Mouse (Mus musculus) hindbrain, postnatal 0 days (tissue): ENCODE results near the gene Cacna2d3. TPM values are rescaled to one million over a fixed set of nuclear protein-coding genes. Genes with fewer than 3 reads are reported as not detected.
A peak's percentile ranks its signal among the peaks of the same experiment; 100 is the strongest.

Experiments
- ATAC-seq: fragments of 200-750 bp; cut with Nextera tagmentation; 2 replicates; pipeline ENCODE4 v1.8.0; 2017; ENCODE audit warnings: mild to moderate bottlenecking, moderate TSS enrichment, moderate library complexity
- DNase-seq: peaks from one replicate; pipeline ENCODE4 v3.0.0-alpha.2; 2015; ENCODE audit warnings: low spot score
- H3K27ac ChIP-seq: fragments of 300-500 bp; sonication (generic); 2 replicates; pipeline ENCODE4 v1.5.1; 2014; ENCODE audit warnings: mild to moderate bottlenecking
- H3K27me3 ChIP-seq: fragments of 300-500 bp; sonication (generic); 2 replicates; pipeline ENCODE4 v1.6.1; 2014; ENCODE audit warnings: low read length, mixed read lengths; ENCODE audit not compliant: insufficient read depth
- H3K36me3 ChIP-seq: fragments of 300-500 bp; sonication (generic); 2 replicates; pipeline ENCODE4 v1.6.1; 2014; ENCODE audit warnings: low read length, mixed read lengths; ENCODE audit not compliant: insufficient read depth
- H3K4me1 ChIP-seq: fragments of 300-500 bp; sonication (generic); 2 replicates; pipeline ENCODE4 v1.6.1; 2014; ENCODE audit warnings: antibody characterized with exemption, low read length, mixed read lengths; ENCODE audit not compliant: insufficient read depth
- H3K4me2 ChIP-seq: fragments of 300-500 bp; sonication (generic); 2 replicates; pipeline ENCODE4 v1.6.1; 2014; ENCODE audit warnings: low read depth, mild to moderate bottlenecking, low read length, moderate library complexity, mixed read lengths
- H3K4me3 ChIP-seq: fragments of 300-500 bp; sonication (generic); 2 replicates; pipeline ENCODE4 v1.5.1; 2014; ENCODE audit warnings: low read length
- H3K9ac ChIP-seq: fragments of 300-500 bp; sonication (generic); replicated peaks from 2 replicates; pipeline ENCODE4 v1.6.1; 2014; ENCODE audit warnings: mild to moderate bottlenecking, low read length, moderate library complexity, mixed read lengths
- H3K9me3 ChIP-seq: fragments of 300-500 bp; sonication (generic); 2 replicates; pipeline ENCODE4 v1.6.1; 2016; ENCODE audit warnings: low read length, mixed read lengths
- CTCF ChIP-seq: IDR thresholded peaks from 2 replicates; pipeline ENCODE4 v1.5.1; 2016; ENCODE audit warnings: antibody characterized with exemption, control low read depth, low read depth
- WGBS: fragments of 180-500 bp; shearing (Covaris S2); extraction: QIAGEN DNeasy Blood & Tissue Kit; methylation state at CpG from one replicate; pipeline ENCODE4 v1.1.7; 2014; 5-methylcytosine and 5-hydroxymethylcytosine counted together
- polyA plus RNA-seq: library from polyadenylated mRNA; unstranded; fragments of >200 nt; fragmentation: Nextera tagmentation; extraction: Ambion mirVana; gene quantifications from 2 replicates; pipeline ENCODE4 v1.2.1, GENCODE M21; 2015
- total RNA-seq: library from RNA; depleted of rRNA; stranded (reverse); fragments of >200 nt; gene quantifications from 2 replicates; pipeline ENCODE4 v1.2.3, GENCODE M21; 2014

Cacna2d3 gene
- total and polyA plus RNA-seq, 2 experiments from 2014 or later, result 37.6 to 39.0 TPM

- Histone ChIP-seq H3K27me3 (no peaks in the 10 kb centered on the region), H3K36me3 (no peaks in the 10 kb centered on the region), H3K9ac (no peak overlapping the region), H3K9me3 (no peaks in the 10 kb centered on the region), H3K27ac (no peak overlapping the region), H3K4me2 (no peak overlapping the region), H3K4me1 (no peaks in the 10 kb centered on the region), H3K4me3 (no peak overlapping the region)
- WGBS, result 46% methylated on average over 11 of the region's 11 CpGs
- DNase-seq (no peak), ATAC-seq (no peak)
- TF ChIP-seq CTCF, result no peak
Observed at GRCm38 (mm10) chr14:29645421-29645820, 76.2 kb downstream of the Cacna2d3 start.

GRCm38 (mm10) chr14:29643217-29643616, 78.4 kb downstream of the Cacna2d3 start:
- 80% methylated on average over 4 of the region's 4 CpGs for WGBS
- Histone ChIP-seq H3K4me1 (peaks cover 3% of the 10 kb centered on the region; the same call in 1 of the 2 replicates), H3K4me2 (no peak overlapping the region), H3K27ac (no peak overlapping the region), H3K9ac (no peak overlapping the region), H3K4me3 (no peak overlapping the region), H3K27me3 (no peaks in the 10 kb centered on the region), H3K9me3 (no peaks in the 10 kb centered on the region), H3K36me3 (no peaks in the 10 kb centered on the region)
- no peak for TF ChIP-seq CTCF
- no peak for DNase-seq
- ATAC-seq, result no peak

- Histone ChIP-seq H3K27me3 (no peaks in the 10 kb centered on the region), H3K27ac (peak overlapping the region; percentile 5), H3K9me3 (no peaks in the 10 kb centered on the region), H3K4me1 (peaks cover 3% of the 10 kb centered on the region; the same call in 1 of the 2 replicates), H3K36me3 (no peaks in the 10 kb centered on the region), H3K4me2 (no peak overlapping the region), H3K4me3 (no peak overlapping the region), H3K9ac (no peak overlapping the region)
- 22% methylated on average over 3 of the region's 3 CpGs for whole genome bisulfite sequencing
- peak; percentile 71; the same call in 1 of the 2 replicates for ATAC-seq
- TF ChIP-seq CTCF, result no peak
- DNase-seq, result peak; percentile 65
Observed at GRCm38 (mm10) chr14:29639266-29639665, 82.4 kb downstream of the Cacna2d3 start.

GRCm38 (mm10) chr14:29628213-29628612, 93.5 kb downstream of the Cacna2d3 start:
- Histone ChIP-seq H3K27me3 (no peaks in the 10 kb centered on the region), H3K27ac (no peak overlapping the region), H3K4me1 (no peaks in the 10 kb centered on the region), H3K4me2 (no peak overlapping the region), H3K9me3 (no peaks in the 10 kb centered on the region), H3K4me3 (no peak overlapping the region), H3K9ac (no peak overlapping the region), H3K36me3 (no peaks in the 10 kb centered on the region)
- WGBS, result 64% methylated on average over 8 of the region's 8 CpGs
- DNase-seq (no peak), ATAC-seq (no peak)
- TF ChIP-seq CTCF, result no peak

- Histone ChIP-seq H3K9ac (no peak overlapping the region), H3K4me1 (no peaks in the 10 kb centered on the region), H3K36me3 (no peaks in the 10 kb centered on the region), H3K27me3 (no peaks in the 10 kb centered on the region), H3K4me3 (no peak overlapping the region), H3K4me2 (no peak overlapping the region), H3K9me3 (no peaks in the 10 kb centered on the region), H3K27ac (no peak overlapping the region)
- 85% methylated on average over 5 of the region's 5 CpGs for WGBS
- no peak for TF ChIP-seq CTCF
- DNase-seq, result no peak
- no peak for ATAC-seq
Observed at GRCm38 (mm10) chr14:29612436-29612835, 109.2 kb downstream of the Cacna2d3 start.

GRCm38 (mm10) chr14:29608761-29609160, 112.9 kb downstream of the Cacna2d3 start:
- Histone ChIP-seq H3K4me2 (no peak overlapping the region), H3K36me3 (no peaks in the 10 kb centered on the region), H3K27ac (no peak overlapping the region), H3K9ac (no peak overlapping the region), H3K4me1 (no peaks in the 10 kb centered on the region), H3K4me3 (no peak overlapping the region), H3K27me3 (no peaks in the 10 kb centered on the region), H3K9me3 (no peaks in the 10 kb centered on the region)
- DNase-seq (peak; percentile 19), ATAC-seq (no peak)
- no peak for TF ChIP-seq CTCF
- WGBS, result 59% methylated on average over 6 of the region's 6 CpGs

- H3K27me3 ChIP-seq, result no peaks in the 10 kb centered on the region
- TF ChIP-seq CTCF, result no peak
- ATAC-seq (no peak), DNase-seq (peak; percentile 11)
- WGBS, result 24% methylated on average over 8 of the region's 8 CpGs
- H3K27ac ChIP-seq, result no peak overlapping the region
- H3K9ac ChIP-seq, result no peak overlapping the region
- no peaks in the 10 kb centered on the region for H3K36me3 ChIP-seq
- no peaks in the 10 kb centered on the region for H3K9me3 ChIP-seq
- no peak overlapping the region for H3K4me3 ChIP-seq
- no peaks in the 10 kb centered on the region for H3K4me1 ChIP-seq
- H3K4me2 ChIP-seq, result no peak overlapping the region
Observed at GRCm38 (mm10) chr14:29599428-29599827, 122.2 kb downstream of the Cacna2d3 start.
